Mouse (Mus musculus) lung, embryonic 16.5 days (tissue): Measurements from ENCODE around the gene Ttc4. TPM values are rescaled to one million over a fixed set of nuclear protein-coding genes. Genes with fewer than 3 reads are reported as not detected.

ENCODE experiments used
- ATAC-seq: fragments of 200-750 bp; cut with Nextera tagmentation; 2 replicates; pipeline ENCODE4 v1.8.0; 2017; ENCODE audit warnings: low read depth, mild to moderate bottlenecking, moderate library complexity
- H3K27ac ChIP-seq: fragments of 300-500 bp; sonication (generic); 2 replicates; pipeline ENCODE4 v1.5.1; 2014; ENCODE audit warnings: mild to moderate bottlenecking, control low read depth, low read length
- H3K27me3 ChIP-seq: fragments of 300-500 bp; sonication (generic); 2 replicates; pipeline ENCODE4 v1.6.1; 2014; ENCODE audit warnings: low read depth, low read length, mixed read lengths; ENCODE audit not compliant: control insufficient read depth, insufficient read depth
- H3K36me3 ChIP-seq: fragments of 300-500 bp; sonication (generic); 2 replicates; pipeline ENCODE4 v1.6.1; 2014; ENCODE audit warnings: low read length; ENCODE audit not compliant: control insufficient read depth, insufficient read depth
- H3K4me1 ChIP-seq: fragments of 300-500 bp; sonication (generic); replicated peaks from 2 replicates; pipeline ENCODE4 v1.6.1; 2014; ENCODE audit warnings: low read length, mixed read lengths; ENCODE audit not compliant: control insufficient read depth, insufficient read depth
- H3K4me2 ChIP-seq: fragments of 300-500 bp; sonication (generic); 2 replicates; pipeline ENCODE4 v1.6.1; 2014; ENCODE audit warnings: low read depth, low read length, control low read depth
- H3K4me3 ChIP-seq: fragments of 300-500 bp; sonication (generic); 2 replicates; pipeline ENCODE4 v1.5.1; 2014; ENCODE audit warnings: mild to moderate bottlenecking, low read length, control low read depth
- H3K9ac ChIP-seq: fragments of 300-500 bp; sonication (generic); 2 replicates; pipeline ENCODE4 v1.6.1; 2014; ENCODE audit warnings: low read length, control low read depth
- H3K9me3 ChIP-seq: fragments of 300-500 bp; sonication (generic); 2 replicates; pipeline ENCODE4 v1.6.1; 2016; ENCODE audit warnings: low read length; ENCODE audit not compliant: control insufficient read depth
- WGBS: fragments of 180-500 bp; shearing (Covaris S2); extraction: QIAGEN DNeasy Blood & Tissue Kit; methylation state at CpG from one replicate; pipeline ENCODE4 v1.1.7; 2014; 5-methylcytosine and 5-hydroxymethylcytosine counted together
- polyA plus RNA-seq: library from polyadenylated mRNA; unstranded; fragments of >200 nt; fragmentation: Nextera tagmentation; extraction: Ambion mirVana; gene quantifications from 2 replicates; pipeline ENCODE4 v1.2.1, GENCODE M21; 2015

The Ttc4 gene
- polyA plus RNA-seq, 1 experiment from 2014 or later, result 89.7 TPM

DNA sequence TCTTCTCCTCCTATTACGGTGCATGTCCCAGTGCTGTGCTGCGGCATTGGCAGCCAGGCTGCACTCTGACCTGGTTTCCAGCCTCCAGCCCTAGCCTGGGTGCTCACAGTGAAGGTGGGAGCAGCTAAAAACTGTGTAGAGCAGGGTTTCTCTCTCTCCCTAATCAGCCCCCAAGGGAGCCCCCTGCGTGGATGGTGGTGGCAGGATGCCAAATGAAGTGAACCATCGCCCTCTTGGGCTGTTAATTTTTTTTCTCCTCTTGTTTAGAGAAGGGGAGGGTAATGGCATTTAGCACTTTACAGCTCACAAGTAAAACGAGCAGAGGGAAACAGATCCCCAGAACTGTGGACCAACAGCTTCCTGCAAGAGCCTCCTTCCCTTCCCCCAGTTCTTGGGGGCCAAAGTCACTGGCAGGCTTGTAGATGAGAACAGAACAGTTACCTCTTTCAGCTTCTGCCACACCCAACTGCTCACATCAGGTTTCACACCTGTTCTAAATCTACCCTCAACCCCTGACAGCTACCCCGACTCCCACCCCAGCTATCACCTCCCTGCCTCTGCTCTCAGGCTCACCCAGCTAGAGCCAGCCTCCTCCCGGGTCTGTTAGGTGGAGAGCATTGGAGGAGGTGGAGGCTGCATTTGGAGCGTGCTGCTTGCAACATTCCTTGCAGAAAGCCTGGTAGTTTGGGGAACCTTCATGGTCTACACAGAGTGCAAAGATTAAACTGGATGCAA, 35.1 kb downstream of the Ttc4 start:
- no peaks in the 10 kb centered on the region for H3K9me3 ChIP-seq
- H3K27me3 ChIP-seq, result no peaks in the 10 kb centered on the region; the same call in 1 of the 2 replicates
- H3K27ac ChIP-seq, result no peak overlapping the region; the same call in 1 of the 2 replicates
- no peak overlapping the region for H3K9ac ChIP-seq
- ATAC-seq, result peak; percentile 64
- H3K4me3 ChIP-seq, result no peak overlapping the region
- peaks cover 11% of the 10 kb centered on the region for H3K4me1 ChIP-seq
- no peaks in the 10 kb centered on the region for H3K36me3 ChIP-seq
- no peak overlapping the region for H3K4me2 ChIP-seq
- WGBS, result 8% methylated on average over 8 of the region's 8 CpGs

DNA sequence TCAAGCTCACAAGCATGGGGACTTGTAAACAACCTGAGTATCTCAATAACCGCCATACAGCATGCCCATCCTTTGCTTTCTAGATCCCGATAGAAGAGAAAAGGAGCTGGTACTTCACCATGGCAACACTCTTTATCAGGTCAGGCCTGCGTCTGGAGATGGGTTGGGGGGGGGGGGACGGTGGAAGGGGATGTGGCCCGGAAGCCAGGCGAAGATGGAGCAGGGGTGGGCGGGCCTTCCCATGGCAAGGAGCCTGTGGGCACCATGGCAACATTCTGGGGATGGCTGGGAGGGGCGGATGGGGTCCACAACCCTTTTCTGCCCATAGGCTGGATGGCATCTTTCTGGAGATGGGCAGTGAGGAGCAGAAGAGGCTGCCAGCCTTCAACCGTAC, 44.7 kb downstream of the Ttc4 start:
- Histone ChIP-seq H3K4me3 (no peak overlapping the region), H3K4me2 (no peak overlapping the region), H3K27me3 (no peaks in the 10 kb centered on the region), H3K27ac (no peak overlapping the region), H3K9me3 (no peaks in the 10 kb centered on the region), H3K4me1 (peaks cover 8% of the 10 kb centered on the region), H3K36me3 (no peaks in the 10 kb centered on the region), H3K9ac (no peak overlapping the region)
- WGBS, result 51% methylated on average over 6 of the region's 9 CpGs
- no peak for ATAC-seq

DNA sequence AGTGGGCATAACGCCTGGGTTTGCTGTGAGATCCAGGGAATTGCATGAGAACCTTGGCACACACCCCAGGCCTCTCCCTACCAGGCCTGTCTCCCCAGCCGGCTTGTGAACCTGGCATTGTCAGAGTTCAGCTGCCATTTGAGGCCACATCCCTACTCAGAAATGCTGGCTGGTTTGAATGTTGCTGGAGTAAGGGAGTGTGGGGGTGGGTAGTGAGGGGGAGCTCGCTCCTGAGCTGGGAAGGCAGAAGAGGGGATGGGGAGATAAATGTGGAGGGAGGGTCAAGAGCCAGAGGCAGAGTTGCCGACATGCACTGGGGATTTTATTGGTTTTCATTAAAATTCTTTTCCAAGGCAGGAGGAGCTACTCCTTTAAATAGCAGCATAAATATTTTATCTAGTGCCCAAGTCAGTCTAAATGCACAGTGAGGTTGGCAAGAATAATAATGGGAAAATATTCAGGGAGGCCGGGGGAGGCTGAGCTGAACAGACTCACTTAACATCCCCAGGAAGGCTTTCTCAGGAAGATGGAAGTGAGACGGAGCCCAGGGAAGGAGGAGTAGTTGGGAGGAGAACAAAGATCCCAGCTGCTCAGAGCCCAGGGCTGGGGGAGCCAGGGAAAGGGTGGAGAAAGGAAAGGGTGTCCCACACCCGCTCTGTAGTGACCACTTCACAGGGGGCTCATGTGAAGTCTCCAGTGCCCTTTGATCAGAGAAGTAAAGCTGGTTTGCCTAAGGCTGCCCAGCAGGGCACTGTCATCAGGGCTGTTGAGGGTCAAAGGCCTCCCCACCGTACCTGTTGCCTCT, 45.3 kb downstream of the Ttc4 start:
- H3K9ac ChIP-seq, result no peak overlapping the region
- no peaks in the 10 kb centered on the region for H3K27me3 ChIP-seq
- H3K4me2 ChIP-seq, result no peak overlapping the region
- H3K4me3 ChIP-seq, result no peak overlapping the region
- ATAC-seq, result no peak; the same call in 1 of the 2 replicates
- H3K36me3 ChIP-seq, result no peaks in the 10 kb centered on the region
- H3K4me1 ChIP-seq, result peaks cover 8% of the 10 kb centered on the region
- peak overlapping the region; percentile 37; the same call in 1 of the 2 replicates for H3K27ac ChIP-seq
- H3K9me3 ChIP-seq, result no peaks in the 10 kb centered on the region
- 23% methylated on average over 8 of the region's 8 CpGs for WGBS

DNA sequence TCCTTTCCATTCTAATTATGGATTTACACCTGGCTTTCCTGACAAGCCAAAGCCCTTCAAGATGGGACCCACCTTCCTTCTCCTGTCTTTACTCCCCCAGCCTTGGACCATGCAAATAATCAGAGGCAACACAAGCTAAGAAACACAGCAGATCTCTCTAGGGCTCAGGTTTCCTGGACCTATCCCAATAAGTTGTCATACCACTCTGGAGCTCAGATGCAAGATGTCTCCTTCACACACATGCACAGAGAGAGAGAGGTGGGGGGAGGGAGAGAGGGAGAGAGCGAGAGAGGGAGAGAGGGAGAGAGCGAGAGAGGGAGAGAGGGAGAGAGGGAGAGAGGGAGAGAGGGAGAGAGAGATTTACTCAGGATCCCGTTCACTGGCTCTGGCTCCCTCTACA, 46.4 kb downstream of the Ttc4 start:
- Histone ChIP-seq H3K36me3 (no peaks in the 10 kb centered on the region), H3K4me1 (peaks cover 8% of the 10 kb centered on the region), H3K9ac (no peak overlapping the region), H3K4me3 (no peak overlapping the region), H3K27me3 (no peaks in the 10 kb centered on the region), H3K27ac (no peak overlapping the region), H3K9me3 (no peaks in the 10 kb centered on the region), H3K4me2 (no peak overlapping the region)
- peak; percentile 71 for ATAC-seq
- 19% methylated on average over 2 of the region's 3 CpGs for WGBS

DNA sequence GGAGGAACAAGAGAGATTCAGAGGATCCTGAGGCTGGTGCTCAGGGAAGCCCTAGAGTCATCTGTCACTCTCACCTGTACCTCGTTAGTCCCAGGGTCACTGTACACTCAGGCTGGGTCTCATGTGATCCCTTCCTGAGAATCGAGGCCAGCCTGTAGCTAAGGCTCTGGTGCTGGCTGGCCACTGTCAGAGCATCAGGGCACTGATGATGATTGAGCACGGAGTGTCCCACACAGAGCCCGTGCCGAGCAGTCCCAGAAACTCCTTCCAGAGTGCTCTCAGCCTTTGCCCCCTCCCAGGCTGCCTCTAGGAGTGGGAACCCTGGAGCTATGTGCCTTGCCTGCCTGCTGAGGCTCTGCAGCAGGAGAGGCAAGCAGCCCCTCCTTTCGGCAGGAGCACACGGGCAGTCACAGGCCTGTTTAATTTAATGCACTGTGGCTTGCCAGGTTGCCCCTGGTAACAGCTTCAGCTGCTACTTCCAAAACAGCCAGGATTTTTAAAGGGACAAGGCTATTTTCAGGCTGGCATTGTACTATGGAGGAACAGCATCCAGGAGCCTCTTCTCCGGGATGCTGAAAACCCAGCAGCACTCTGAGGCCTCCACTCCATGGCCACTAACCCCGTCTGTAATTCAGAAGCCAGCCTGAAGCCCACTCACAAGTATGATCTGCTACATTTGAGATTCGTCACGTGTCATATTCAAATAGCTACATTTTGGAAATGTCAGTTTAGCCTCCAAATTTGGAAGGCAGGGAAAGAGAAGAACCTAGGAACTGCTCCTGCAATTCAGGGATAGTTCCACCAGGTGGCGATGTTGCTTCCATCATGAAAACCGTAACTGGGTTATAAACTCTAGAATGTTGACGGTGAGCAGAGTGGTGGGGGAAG, 48.2 kb downstream of the Ttc4 start:
- no peaks in the 10 kb centered on the region for H3K27me3 ChIP-seq
- peaks cover 8% of the 10 kb centered on the region for H3K4me1 ChIP-seq
- H3K27ac ChIP-seq, result no peak overlapping the region
- H3K4me3 ChIP-seq, result no peak overlapping the region
- no peaks in the 10 kb centered on the region for H3K9me3 ChIP-seq
- no peaks in the 10 kb centered on the region for H3K36me3 ChIP-seq
- H3K4me2 ChIP-seq, result no peak overlapping the region
- no peak overlapping the region for H3K9ac ChIP-seq
- 20% methylated on average over 14 of the region's 14 CpGs for WGBS
- no peak for ATAC-seq

DNA sequence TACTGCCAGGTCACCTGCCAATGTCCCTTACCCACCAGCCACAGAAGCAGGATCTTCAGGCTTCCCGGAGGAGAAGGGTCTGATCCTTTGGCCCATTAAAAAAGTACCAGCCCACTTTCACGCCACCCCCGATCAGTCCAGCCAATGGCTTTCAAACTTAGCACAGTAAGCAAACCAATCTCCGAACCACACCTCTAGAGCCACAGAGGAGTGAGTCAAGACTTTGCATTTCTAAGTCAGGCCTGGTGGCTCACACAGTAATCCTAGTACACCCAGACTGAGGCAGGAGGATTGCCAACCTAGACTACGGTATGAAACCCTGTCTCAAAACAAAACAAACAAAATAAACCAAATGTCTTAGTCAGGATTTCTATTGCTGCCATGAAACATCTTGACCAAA, 49.4 kb downstream of the Ttc4 start:
- Histone ChIP-seq H3K27ac (no peak overlapping the region), H3K4me3 (no peak overlapping the region), H3K4me2 (no peak overlapping the region), H3K27me3 (peaks cover under 1% of the 10 kb centered on the region; the same call in 1 of the 2 replicates), H3K9me3 (no peaks in the 10 kb centered on the region), H3K36me3 (no peaks in the 10 kb centered on the region), H3K4me1 (peaks cover 8% of the 10 kb centered on the region), H3K9ac (no peak overlapping the region)
- 55% methylated on average over 5 of the region's 5 CpGs for WGBS
- ATAC-seq, result no peak

DNA sequence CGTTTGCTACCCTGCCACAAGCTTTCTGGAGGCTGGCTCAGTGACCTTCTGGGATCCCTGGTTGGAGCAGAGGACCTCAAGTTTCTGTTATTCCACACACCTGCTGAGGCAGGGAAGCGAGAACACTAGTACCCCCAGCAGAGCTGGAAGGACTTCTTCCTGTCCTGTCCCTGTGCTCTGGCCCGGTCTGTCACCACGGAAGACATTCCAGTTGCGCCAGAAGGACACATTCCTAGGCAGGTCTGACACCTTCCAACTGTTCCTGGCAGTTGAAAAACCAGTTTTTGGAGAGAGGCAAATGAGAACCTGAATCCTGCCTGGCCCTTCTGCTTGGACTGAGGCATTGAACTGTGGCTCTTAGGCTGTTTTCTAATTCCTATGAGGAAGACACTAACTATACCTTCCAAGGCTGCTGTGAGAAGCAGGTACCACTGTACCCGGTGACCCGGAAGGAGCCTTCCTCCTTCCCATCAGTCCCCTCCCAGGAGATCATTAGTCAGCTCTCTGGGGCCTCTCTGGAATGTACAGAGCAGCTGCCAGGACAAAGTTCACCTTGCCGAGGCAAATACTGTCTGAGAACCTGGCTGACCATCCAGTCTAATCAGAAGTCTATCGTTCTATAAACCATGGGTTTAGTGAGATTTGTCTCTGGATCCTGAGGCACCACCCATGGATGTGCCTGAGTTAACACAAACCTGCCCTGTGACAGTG, 49.9 kb downstream of the Ttc4 start:
- Histone ChIP-seq H3K27me3 (peaks cover 6% of the 10 kb centered on the region; the same call in 1 of the 2 replicates), H3K4me1 (peaks cover 6% of the 10 kb centered on the region), H3K36me3 (no peaks in the 10 kb centered on the region), H3K9ac (no peak overlapping the region), H3K4me2 (no peak overlapping the region), H3K27ac (0 out of 2 replicates have a peak overlapping the region, but pooled peaks have one; percentile 31), H3K4me3 (no peak overlapping the region), H3K9me3 (no peaks in the 10 kb centered on the region)
- peak; percentile 29; the same call in 1 of the 2 replicates for ATAC-seq
- WGBS, result 18% methylated on average over 9 of the region's 9 CpGs

DNA sequence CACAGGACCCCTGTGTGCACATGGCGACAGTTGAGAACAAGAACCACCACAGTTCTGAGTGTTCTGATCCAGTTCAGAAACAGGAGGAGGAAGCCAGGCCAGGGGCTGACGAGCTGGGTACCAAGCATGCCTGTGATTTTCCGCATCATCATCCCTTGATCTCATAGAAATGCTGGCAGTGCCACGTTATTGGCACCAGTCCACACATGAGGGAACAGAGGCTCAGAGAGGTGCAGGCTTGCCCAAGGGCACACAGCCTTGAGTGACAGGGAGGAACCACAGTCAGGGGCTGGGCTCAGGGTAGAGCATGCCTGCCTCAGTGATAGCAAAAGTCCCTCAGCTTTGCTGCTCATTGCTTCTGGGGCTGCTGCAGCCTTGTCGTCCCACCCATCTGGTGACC, 50.9 kb downstream of the Ttc4 start:
- no peak overlapping the region for H3K27ac ChIP-seq

More for the DNA sequence above, 50.9 kb downstream of the Ttc4 start:
- Histone ChIP-seq H3K27me3 (peaks cover 16% of the 10 kb centered on the region), H3K4me2 (no peak overlapping the region), H3K9ac (no peak overlapping the region), H3K4me1 (no peaks in the 10 kb centered on the region; the same call in 1 of the 2 replicates), H3K9me3 (no peaks in the 10 kb centered on the region), H3K36me3 (no peaks in the 10 kb centered on the region), H3K4me3 (no peak overlapping the region)
- no peak for ATAC-seq
- WGBS, result 70% methylated on average over 5 of the region's 5 CpGs
